Mouse (Mus musculus): ENCODE data around the gene Upf3b. TPM values are rescaled to one million over a fixed set of nuclear protein-coding genes. Genes with fewer than 3 reads are reported as not detected.
"Not testable (repeated sequence)": the region's sequence is repeated elsewhere in the genome, so short reads cannot be mapped to it uniquely, and the experiment has no call there.

The Upf3b gene
- polyA plus RNA-seq, 1 experiment from 2014 or later = 19.0 TPM

DNA sequence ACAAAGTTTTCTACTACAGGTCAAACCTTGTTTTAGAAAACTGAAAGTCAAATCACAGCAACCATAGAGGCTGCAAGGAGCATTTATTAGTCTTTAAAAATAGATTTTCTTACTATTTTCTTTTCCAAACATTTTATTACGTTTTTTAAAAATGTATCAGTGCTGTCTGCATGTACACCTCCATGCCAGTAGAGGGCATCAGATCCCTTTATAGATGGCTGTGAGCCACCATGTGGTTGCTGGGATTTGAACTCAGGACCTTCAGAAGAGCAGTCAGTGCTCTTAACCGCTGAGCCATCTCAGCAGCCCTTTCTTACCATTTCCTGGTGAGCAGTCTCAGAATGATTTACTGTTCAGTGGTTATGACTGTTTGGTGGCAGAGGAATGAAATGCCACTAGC, 6.3 kb downstream of the Upf3b start:
- no peak for DNase-seq (ENCODE audit: low spot score)
- H3K4me3 ChIP-seq = no peak overlapping the region

DNA sequence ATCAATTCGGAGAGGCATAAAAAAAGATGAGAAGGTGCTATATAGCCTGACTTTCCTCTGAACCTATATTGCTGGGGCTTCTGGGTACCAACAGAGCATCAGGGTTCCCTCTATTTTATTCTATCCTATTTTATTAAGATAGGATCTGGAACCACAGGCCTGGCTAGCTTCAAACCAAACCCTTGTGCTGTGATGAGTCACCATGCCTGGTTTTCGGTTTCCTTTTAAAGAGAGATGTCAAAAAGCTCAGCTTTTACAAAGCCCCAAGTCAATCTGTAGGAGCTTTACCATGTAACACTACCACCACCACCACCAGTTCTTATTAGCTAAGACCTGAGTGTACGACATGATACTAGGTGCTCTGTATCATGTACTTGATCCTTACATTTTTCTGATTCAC, 11.4 kb downstream of the Upf3b start:
- DNase-seq (ENCODE audit: low spot score) = no peak
- Histone ChIP-seq H3K27ac (replicated peaks) (no peak overlapping the region), H3K4me3 (no peak overlapping the region), H3K9me3 (no peaks in the 10 kb centered on the region), H3K27me3 (replicated peaks; ENCODE audit: low read depth, poor library complexity, severe bottlenecking) (no peaks in the 10 kb centered on the region), H3K36me3 (replicated peaks) (peaks cover 70% of the 10 kb centered on the region), H3K4me1 (no peaks in the 10 kb centered on the region)
- WGBS = 86% methylated on average over 3 of the region's 3 CpGs

More for the DNA sequence above, 6.3 kb downstream of the Upf3b start:
- WGBS = 89% methylated on average over 2 of the region's 2 CpGs
- H3K4me1 ChIP-seq = no peaks in the 10 kb centered on the region
- no peaks in the 10 kb centered on the region for H3K27me3 ChIP-seq (replicated peaks; ENCODE audit: low read depth, poor library complexity, severe bottlenecking)
- no peak overlapping the region for H3K27ac ChIP-seq (replicated peaks)
- no peaks in the 10 kb centered on the region for H3K9me3 ChIP-seq
- H3K36me3 ChIP-seq (replicated peaks) = peaks cover 52% of the 10 kb centered on the region

DNA sequence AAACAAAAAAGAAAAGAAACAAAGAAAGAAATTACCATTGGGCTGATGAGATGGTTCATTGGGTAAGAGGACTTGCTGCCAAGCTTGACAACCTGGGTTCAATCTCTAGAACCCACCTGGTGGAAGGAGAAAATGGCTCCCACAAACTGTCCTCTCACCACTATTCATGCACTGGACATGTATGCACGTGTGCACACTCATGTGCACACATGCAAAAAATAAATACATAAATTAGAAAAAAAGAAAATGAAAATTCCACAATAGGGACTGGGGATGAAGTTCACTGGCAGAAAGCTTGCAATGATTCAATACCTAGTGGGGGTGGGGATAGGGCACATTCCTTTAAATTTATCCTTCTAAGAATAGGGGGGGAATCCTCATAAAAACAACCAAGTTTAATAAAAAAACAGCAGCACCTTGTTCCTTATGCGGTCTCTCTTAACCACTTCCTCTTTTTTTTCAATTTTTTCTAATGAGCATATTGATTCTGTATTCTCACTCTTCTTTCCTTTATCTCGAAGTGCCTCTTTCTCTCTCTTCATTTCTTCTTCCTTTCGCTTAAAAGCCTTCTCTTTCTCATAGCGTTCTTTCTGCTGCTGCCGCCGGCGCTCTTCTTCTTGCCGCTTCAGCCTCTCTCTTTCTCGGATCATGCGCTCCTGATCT, 14.9 kb downstream of the Upf3b start:
- Histone ChIP-seq H3K27me3 (replicated peaks; ENCODE audit: low read depth, poor library complexity, severe bottlenecking) (no peaks in the 10 kb centered on the region), H3K9me3 (no peaks in the 10 kb centered on the region), H3K4me1 (no peaks in the 10 kb centered on the region), H3K4me3 (no peak overlapping the region), H3K36me3 (replicated peaks) (peaks cover 62% of the 10 kb centered on the region), H3K27ac (replicated peaks) (no peak overlapping the region)
- no peak for DNase-seq (ENCODE audit: low spot score)
- 92% methylated on average over 11 of the region's 11 CpGs for WGBS

DNA sequence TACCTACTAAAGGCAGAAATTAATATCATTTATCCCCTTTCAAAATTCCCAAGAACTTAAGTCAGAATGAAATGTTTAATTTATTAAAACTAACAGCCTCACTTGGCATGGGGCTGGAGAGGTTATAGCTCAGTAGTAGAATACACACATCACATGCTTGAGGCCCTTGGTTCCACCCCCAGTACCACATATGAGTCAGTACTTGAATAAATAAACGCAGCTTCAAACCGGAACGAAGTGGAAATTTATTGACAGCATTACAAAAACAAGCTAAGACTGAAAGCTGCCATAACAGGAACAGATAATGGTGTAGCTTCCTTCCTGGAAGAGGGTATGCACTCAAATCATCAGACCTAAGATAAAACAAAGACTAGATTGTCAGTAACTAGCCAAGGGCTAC, 18.7 kb downstream of the Upf3b start:
- WGBS = 81% methylated on average over 3 of the region's 3 CpGs
- Histone ChIP-seq H3K4me3 (no peak overlapping the region), H3K9me3 (no peaks in the 10 kb centered on the region), H3K36me3 (replicated peaks) (peaks cover 32% of the 10 kb centered on the region), H3K27ac (replicated peaks) (no peak overlapping the region), H3K4me1 (no peaks in the 10 kb centered on the region), H3K27me3 (replicated peaks; ENCODE audit: low read depth, poor library complexity, severe bottlenecking) (no peaks in the 10 kb centered on the region)
- no peak for DNase-seq (ENCODE audit: low spot score)

DNA sequence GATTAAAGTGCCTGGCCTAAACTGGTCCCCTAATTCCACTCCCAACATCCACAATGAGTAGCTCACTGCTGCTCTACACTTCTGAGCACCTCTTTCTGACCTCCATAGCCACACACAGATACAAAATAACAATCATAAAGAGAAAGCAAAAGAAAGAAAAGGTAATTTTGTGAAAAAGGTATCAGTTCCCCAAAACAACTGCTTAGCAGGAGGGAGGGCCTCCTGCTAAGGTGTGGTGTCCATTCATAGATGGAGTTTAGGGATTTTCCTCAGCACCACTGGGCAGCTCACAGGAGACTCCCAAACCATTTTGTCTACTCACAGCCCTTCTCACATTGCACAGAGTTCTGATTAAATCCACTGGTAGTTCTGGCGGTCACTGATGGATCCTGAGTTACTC, 21.3 kb downstream of the Upf3b start:
- peaks cover 15% of the 10 kb centered on the region for H3K36me3 ChIP-seq (replicated peaks)
- DNase-seq (ENCODE audit: low spot score) = no peak
- H3K4me1 ChIP-seq = no peaks in the 10 kb centered on the region
- H3K27ac ChIP-seq (replicated peaks) = no peak overlapping the region
- H3K9me3 ChIP-seq = no peaks in the 10 kb centered on the region
- no peaks in the 10 kb centered on the region for H3K27me3 ChIP-seq (replicated peaks; ENCODE audit: low read depth, poor library complexity, severe bottlenecking)
- H3K4me3 ChIP-seq = no peak overlapping the region
- WGBS = 86% methylated on average over 1 of the region's 1 CpGs

DNA sequence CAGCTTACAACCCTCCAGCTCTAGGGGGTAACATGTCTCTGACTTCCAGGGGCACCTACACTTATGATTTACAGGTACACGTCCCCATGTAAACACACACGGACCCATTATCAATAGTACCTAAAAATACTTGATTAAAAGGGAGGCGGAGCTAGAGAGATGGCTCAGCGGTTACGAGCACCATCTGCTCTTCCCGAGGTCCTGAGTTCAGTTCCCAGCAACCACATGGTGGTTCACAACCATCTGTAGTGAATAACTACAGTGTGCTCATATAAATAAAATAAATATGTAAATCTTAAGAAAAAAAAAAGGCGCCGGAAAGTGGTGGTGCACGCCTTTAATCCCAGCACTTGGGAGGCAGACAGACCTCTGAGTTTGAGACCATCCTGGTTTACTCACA, 24.5 kb downstream of the Upf3b start:
- H3K4me1 ChIP-seq = peaks cover 6% of the 10 kb centered on the region; the same call in 1 of the 2 replicates
- no peaks in the 10 kb centered on the region for H3K27me3 ChIP-seq (replicated peaks; ENCODE audit: low read depth, poor library complexity, severe bottlenecking)
- no peaks in the 10 kb centered on the region for H3K9me3 ChIP-seq
- H3K27ac ChIP-seq (replicated peaks) = peak overlapping the region; percentile 92
- peaks cover 32% of the 10 kb centered on the region for H3K36me3 ChIP-seq (replicated peaks)
- peak overlapping the region; percentile 69 for H3K4me3 ChIP-seq
- no peak for DNase-seq (ENCODE audit: low spot score)
- 21% methylated on average over 9 of the region's 9 CpGs for WGBS

DNA sequence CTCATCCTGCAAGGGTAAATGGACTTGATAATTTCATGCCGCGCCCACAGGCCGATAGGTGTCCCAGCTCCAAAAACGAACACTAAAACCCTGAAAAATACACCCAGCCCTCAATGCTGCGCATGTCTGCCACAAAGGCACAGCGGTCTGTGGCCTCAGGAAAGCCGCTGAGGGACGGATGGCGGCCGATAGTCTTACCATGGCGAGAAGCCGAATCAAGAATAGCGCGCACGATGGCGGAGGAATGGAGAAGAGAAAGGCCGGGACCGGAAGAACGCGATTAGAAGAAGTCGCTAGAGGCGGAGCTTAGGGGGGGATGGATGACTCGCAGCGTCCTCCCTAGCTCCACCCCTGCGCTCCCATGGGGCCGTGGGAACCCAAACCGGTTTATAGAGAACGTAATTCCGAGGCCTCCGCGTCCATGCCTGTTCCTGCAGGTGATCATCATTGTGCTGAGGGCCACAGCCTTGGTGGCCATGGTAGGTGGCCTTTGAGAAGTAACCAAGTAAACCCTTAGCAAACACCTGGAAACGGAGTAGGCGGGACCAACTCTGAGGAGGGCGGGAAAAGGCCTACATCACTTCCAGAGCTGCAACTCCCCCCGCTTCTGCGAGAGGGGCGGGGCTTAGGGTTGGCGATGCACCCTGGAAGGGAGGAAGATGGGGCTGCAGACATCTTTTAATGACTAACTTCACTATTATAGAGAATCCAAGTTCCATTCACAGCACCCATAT, 25.0 kb downstream of the Upf3b start, which contains the start of gene Rpl39:
Gene Rpl39, minus strand, starts transcription at position 476 of the 734 bp plus-strand sequence.
- Histone ChIP-seq H3K4me3 (peak within 1 kb of the TSS; percentile 69), H3K27ac (replicated peaks) (peak within 1 kb of the TSS; percentile 92), H3K9me3 (no peaks in the 10 kb centered on the region), H3K4me1 (peaks cover 6% of the 10 kb centered on the region; the same call in 1 of the 2 replicates), H3K36me3 (replicated peaks) (peaks cover 33% of the 10 kb centered on the region), H3K27me3 (replicated peaks; ENCODE audit: low read depth, poor library complexity, severe bottlenecking) (no peaks in the 10 kb centered on the region)
- peak; percentile 87 for DNase-seq (ENCODE audit: low spot score)
- WGBS = 15% methylated on average over 38 of the region's 38 CpGs

DNA sequence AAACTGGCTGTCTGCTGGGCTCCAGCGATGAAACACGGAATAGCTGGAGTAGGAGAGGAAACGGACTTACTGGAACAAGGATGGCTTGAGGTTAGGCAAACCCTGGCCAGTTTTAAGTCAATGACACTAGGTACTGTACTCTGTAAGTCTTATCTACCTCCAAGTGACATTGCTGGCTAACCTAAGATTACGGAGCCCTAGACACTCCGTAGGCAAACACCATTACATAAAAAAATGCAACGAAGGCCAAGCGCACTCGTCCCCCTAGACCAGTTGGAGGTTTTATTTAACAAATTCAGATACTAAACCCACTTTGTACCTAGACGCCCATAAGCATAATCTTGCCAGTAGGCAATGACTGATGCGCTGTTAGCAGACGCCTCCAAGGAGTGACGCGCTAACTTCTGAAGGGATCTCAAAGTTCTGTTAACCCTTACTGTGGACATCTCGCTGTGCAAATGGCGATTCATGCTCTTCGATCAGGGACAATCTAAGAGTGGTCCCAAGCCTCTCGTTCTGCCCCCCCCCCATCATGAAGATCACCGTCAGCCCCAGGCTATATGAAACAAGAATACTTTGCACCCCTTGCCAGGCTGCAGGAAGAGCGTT, 25.7 kb downstream of the Upf3b start:
- Histone ChIP-seq H3K4me3 (peak overlapping the region; percentile 69), H3K36me3 (replicated peaks) (peaks cover 33% of the 10 kb centered on the region), H3K27me3 (replicated peaks; ENCODE audit: low read depth, poor library complexity, severe bottlenecking) (no peaks in the 10 kb centered on the region), H3K27ac (replicated peaks) (peak overlapping the region; percentile 92), H3K9me3 (no peaks in the 10 kb centered on the region), H3K4me1 (peaks cover 6% of the 10 kb centered on the region; the same call in 1 of the 2 replicates)
- WGBS = 21% methylated on average over 19 of the region's 19 CpGs
- no peak for DNase-seq (ENCODE audit: low spot score)

DNA sequence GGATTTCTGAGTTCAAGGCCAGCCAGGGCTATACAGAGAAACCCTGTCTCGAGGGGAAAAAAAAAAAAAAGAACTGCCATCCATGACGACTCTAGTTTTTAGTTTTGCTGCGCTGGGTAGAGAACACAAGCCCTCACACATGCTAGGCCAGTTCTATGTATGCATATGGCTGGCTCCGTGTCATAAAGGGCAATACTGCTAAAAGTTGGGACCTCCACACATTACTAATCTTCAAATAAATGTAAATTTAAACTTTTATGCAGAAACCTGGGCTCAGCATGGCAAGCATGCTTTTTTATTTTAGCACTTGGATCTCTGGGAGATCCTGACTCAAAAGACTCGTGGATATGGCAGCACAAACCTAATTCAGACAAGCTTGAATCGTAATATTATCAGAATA, 28.9 kb downstream of the Upf3b start:
- no peak overlapping the region for H3K4me3 ChIP-seq
- H3K9me3 ChIP-seq = no peaks in the 10 kb centered on the region
- WGBS = 60% methylated on average over 6 of the region's 6 CpGs

DNA sequence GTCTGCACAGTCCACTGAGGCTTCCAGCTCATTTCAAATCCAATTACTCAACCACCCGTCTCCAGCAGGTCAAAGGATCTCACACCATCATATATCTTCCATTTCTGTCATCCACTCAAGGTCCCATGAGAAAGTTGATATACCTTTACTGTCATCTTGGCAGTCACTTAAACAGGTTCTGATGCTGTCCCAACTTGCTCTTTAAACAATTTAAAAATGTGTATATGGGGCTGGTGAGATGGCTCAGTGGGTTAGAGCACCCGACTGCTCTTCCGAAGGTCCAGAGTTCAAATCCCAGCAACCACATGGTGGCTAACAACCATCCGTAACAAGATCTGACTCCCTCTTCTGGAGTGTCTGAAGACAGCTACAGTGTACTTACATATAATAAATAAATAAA, 29.8 kb downstream of the Upf3b start:
- H3K27ac ChIP-seq (replicated peaks); H3K9me3 ChIP-seq; DNase-seq (ENCODE audit: low spot score); H3K27me3 ChIP-seq (replicated peaks; ENCODE audit: low read depth, poor library complexity, severe bottlenecking); H3K4me1 ChIP-seq; H3K4me3 ChIP-seq: not testable (repeated sequence)
- WGBS = 76% methylated on average over 4 of the region's 4 CpGs
- H3K36me3 ChIP-seq (replicated peaks) = peaks cover 33% of the 10 kb centered on the region

More for the DNA sequence above, 28.9 kb downstream of the Upf3b start:
- no peak for DNase-seq (ENCODE audit: low spot score)
- Histone ChIP-seq H3K27me3 (replicated peaks; ENCODE audit: low read depth, poor library complexity, severe bottlenecking) (no peaks in the 10 kb centered on the region), H3K27ac (replicated peaks) (no peak overlapping the region), H3K4me1 (peaks cover 6% of the 10 kb centered on the region; the same call in 1 of the 2 replicates), H3K36me3 (replicated peaks) (peaks cover 33% of the 10 kb centered on the region)

DNA sequence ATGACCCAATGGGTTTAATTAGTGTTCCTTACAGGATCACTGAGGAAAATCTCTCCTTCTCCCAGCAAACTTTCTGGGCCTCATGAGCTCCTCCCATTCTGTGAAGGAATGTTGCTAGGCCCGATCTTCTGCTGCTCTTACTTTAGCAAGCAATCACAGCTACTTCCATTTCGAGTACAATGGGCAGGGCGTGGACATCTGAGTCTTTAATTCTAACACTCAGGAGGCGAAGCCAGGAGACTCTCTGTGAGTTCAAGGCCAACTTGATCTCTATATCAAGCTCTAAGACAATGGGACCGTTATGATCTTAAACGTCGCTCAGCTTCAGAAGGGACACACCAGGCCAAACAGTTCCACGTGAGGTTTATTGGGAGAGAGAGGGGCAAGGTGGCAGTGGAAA, 33.5 kb downstream of the Upf3b start:
- H3K36me3 ChIP-seq (replicated peaks) = peaks cover 10% of the 10 kb centered on the region
- DNase-seq (ENCODE audit: low spot score) = no peak
- 83% methylated on average over 8 of the region's 8 CpGs for WGBS
- no peaks in the 10 kb centered on the region for H3K9me3 ChIP-seq
- H3K4me3 ChIP-seq = no peak overlapping the region
- no peak overlapping the region for H3K27ac ChIP-seq (replicated peaks)
- H3K27me3 ChIP-seq (replicated peaks; ENCODE audit: low read depth, poor library complexity, severe bottlenecking) = no peaks in the 10 kb centered on the region
- no peaks in the 10 kb centered on the region for H3K4me1 ChIP-seq

DNA sequence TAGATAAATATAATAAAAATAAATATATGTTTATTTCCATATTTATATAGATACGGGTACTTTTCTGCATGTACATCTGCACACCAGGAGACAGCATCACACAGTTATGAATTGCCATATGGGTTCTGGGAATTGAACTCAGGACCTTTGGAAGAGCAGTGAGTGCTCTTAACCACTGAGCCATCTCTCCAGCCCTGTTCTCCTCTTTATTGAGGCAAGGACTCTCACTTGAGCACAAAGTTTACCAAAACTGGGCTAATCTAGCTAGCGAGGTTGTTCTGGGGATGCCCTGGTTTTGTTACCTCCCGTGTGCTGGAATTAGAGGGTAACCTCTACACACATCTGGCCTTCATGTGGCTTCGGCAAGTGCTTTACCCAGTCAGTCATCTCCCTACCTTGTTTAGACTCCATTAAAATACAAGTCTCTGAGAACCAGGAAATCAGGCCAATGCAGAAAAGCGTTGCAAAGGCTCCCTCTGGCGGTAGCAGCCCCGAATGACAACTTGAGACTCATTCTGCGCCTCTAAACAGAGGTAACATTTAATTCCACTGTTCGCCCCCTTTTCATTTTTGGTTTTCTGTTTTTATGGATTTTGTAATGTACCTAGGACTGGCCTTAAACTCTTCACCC, 35.7 kb downstream of the Upf3b start:
- Histone ChIP-seq H3K4me3 (no peak overlapping the region), H3K9me3 (no peaks in the 10 kb centered on the region), H3K4me1 (no peaks in the 10 kb centered on the region), H3K27ac (replicated peaks) (no peak overlapping the region), H3K36me3 (replicated peaks) (no peaks in the 10 kb centered on the region), H3K27me3 (replicated peaks; ENCODE audit: low read depth, poor library complexity, severe bottlenecking) (no peaks in the 10 kb centered on the region)
- 34% methylated on average over 9 of the region's 9 CpGs for WGBS
- DNase-seq (ENCODE audit: low spot score) = peak; percentile 62
